Mouse (Mus musculus): Measurements from ENCODE around the gene Tle4. TPM values are rescaled to one million over a fixed set of nuclear protein-coding genes. Genes with fewer than 3 reads are reported as not detected.

The Tle4 gene
- polyA plus RNA-seq, 1 experiment: 10.4 TPM

DNA sequence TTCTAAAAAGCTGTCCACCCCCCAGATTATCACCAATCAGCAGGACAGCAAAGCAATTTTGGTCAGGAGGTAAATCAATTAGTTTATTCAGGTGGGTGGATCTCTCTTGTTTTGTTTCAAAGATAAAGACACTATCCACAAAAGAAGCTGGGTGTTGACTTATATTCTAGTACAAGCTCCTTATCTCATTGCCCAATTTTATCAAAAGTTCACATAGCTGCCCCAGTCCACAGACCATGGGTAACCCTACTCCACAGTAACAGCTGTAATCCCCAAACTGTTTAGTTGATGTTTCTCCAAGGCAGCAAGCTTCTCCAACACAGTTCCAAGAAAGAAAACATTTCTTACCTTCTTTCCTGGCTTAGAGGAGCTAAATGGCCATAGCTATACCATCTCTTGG, 21.5 kb downstream of the Tle4 start:
- H3K27me3 ChIP-seq (replicated peaks; ENCODE audit: control insufficient read depth, insufficient read depth, low read length): no peaks in the 10 kb centered on the region
- no peaks in the 10 kb centered on the region for H3K36me3 ChIP-seq (ENCODE audit: control insufficient read depth, insufficient read depth, low read length)
- DNase-seq: no peak
- H3K4me1 ChIP-seq (ENCODE audit: control insufficient read depth, insufficient read depth, low read length): peaks cover 13% of the 10 kb centered on the region; the same call in 1 of the 2 replicates
- no peak for TF ChIP-seq CTCF (conservative IDR thresholded peaks at IDR 0.05; ENCODE audit: insufficient read depth, insufficient read length, low read depth, low read length)
- TF ChIP-seq POLR2A (IDR thresholded peaks at IDR 0.05; ENCODE audit: low read depth, low read length): no peak
- no peak overlapping the region for H3K27ac ChIP-seq (ENCODE audit: insufficient read depth, low read depth, low read length)
- no peak overlapping the region for H3K4me3 ChIP-seq (ENCODE audit: insufficient read depth, low read depth, low read length)

DNA sequence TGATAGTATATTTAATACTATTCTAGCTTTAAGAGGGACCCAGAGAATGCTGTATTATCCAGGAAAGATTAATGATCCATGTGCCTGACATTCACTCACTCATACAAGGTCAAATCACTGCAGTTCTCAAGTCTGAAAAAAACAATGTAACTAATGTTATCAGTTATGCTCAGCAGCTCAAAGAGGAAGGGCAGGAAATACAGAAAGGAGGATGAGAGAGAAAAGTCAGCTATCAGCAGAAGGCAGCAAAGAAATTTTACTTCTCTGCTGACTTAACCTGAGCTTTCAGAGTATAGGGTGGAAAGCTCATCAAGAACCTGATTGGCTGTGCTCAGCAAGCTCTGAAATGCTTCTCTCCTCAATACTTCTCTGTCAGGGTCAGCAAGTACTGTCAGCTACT, 29.0 kb downstream of the Tle4 start:
- Histone ChIP-seq H3K27me3 (replicated peaks; ENCODE audit: control insufficient read depth, insufficient read depth, low read length) (no peaks in the 10 kb centered on the region), H3K4me1 (ENCODE audit: control insufficient read depth, insufficient read depth, low read length) (peaks cover 3% of the 10 kb centered on the region; the same call in 1 of the 2 replicates), H3K36me3 (ENCODE audit: control insufficient read depth, insufficient read depth, low read length) (no peaks in the 10 kb centered on the region), H3K4me3 (ENCODE audit: insufficient read depth, low read depth, low read length) (no peak overlapping the region), H3K27ac (ENCODE audit: insufficient read depth, low read depth, low read length) (no peak overlapping the region)
- TF ChIP-seq CTCF (conservative IDR thresholded peaks at IDR 0.05; ENCODE audit: insufficient read depth, insufficient read length, low read depth, low read length) (no peak), POLR2A (IDR thresholded peaks at IDR 0.05; ENCODE audit: low read depth, low read length) (no peak)
- DNase-seq: no peak

DNA sequence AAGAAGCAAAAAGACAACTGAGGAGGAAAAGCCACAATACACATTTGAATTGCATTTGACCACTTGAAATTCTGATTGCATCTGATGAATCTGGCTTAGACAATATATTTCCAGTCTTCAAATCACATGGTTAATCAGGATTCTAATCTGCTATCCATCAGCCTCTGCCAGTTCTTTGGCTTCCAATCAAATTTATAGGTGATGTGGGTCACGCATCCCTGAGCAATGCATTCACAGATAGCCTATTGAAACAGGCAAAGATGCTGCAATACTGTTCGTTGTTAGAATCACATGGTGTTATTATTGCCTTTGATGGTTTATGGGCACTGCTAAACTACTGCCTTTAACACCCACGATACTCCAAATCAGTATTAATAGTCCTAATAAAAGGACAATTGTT, 30.8 kb downstream of the Tle4 start:
- Histone ChIP-seq H3K27ac (ENCODE audit: insufficient read depth, low read depth, low read length) (no peak overlapping the region), H3K4me1 (ENCODE audit: control insufficient read depth, insufficient read depth, low read length) (no peaks in the 10 kb centered on the region; the same call in 1 of the 2 replicates), H3K27me3 (replicated peaks; ENCODE audit: control insufficient read depth, insufficient read depth, low read length) (no peaks in the 10 kb centered on the region), H3K4me3 (ENCODE audit: insufficient read depth, low read depth, low read length) (no peak overlapping the region), H3K36me3 (ENCODE audit: control insufficient read depth, insufficient read depth, low read length) (no peaks in the 10 kb centered on the region)
- no peak for TF ChIP-seq POLR2A (IDR thresholded peaks at IDR 0.05; ENCODE audit: low read depth, low read length)
- TF ChIP-seq CTCF (conservative IDR thresholded peaks at IDR 0.05; ENCODE audit: insufficient read depth, insufficient read length, low read depth, low read length): no peak
- WGBS: 70% methylated on average over 3 of the region's 3 CpGs
- no peak for DNase-seq

DNA sequence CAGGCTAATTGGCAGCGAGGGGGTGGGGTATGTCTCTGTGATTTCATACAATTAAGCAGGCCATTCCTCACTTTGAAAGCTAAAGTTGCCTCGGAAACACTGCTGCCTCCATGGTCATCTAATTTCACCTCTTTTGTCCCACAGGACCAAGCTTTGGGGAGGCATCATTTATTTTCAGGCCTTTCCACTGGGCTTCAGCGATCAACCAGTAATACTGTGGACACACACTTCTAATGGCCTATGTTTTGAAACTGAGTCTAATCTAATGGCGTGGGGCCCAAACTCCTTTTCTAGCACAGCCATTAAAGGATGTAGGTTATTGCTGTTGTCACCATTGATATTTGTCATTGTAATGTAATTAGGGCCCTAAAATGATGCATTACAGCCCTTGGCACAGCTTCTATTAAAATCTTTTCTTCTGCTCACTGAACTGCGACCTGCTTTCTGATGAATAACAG, 31.3 kb downstream of the Tle4 start:
- no peak for DNase-seq
- 72% methylated on average over 5 of the region's 5 CpGs for WGBS
- Histone ChIP-seq H3K27ac (ENCODE audit: insufficient read depth, low read depth, low read length) (no peak overlapping the region), H3K4me3 (ENCODE audit: insufficient read depth, low read depth, low read length) (no peak overlapping the region), H3K27me3 (replicated peaks; ENCODE audit: control insufficient read depth, insufficient read depth, low read length) (no peaks in the 10 kb centered on the region), H3K36me3 (ENCODE audit: control insufficient read depth, insufficient read depth, low read length) (no peaks in the 10 kb centered on the region), H3K4me1 (ENCODE audit: control insufficient read depth, insufficient read depth, low read length) (no peaks in the 10 kb centered on the region; the same call in 1 of the 2 replicates)
- no peak for TF ChIP-seq CTCF (conservative IDR thresholded peaks at IDR 0.05; ENCODE audit: insufficient read depth, insufficient read length, low read depth, low read length)
- no peak for TF ChIP-seq POLR2A (IDR thresholded peaks at IDR 0.05; ENCODE audit: low read depth, low read length)

DNA sequence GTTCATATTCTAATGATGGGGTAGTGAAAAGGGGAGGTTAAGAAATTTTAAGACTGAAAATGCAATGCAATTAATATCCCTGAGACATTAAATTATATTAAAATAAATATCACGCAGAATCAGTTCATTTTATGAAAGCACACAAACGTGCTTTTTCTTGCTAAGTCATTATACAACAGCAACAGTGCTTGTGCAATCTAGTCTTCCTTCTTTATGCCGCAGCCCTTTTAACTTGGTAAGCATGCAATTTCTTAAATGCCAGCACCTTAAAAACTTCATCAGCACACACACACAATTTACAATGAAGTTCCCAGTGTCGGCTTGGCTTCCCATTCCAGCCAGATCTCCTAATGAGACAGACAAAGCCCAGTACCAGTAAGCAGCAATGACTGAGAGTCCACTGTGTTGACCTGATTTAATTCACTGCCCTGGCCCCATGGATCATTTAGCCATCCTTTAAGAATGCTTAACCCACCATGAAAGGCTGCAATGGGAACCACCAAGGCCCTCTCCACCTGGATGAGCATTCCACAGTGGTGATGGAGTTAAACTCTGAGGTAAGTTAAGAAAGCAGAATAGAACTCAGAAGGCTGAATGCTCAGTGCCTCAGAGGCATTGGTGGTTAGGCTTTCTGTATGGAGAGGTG, 32.3 kb downstream of the Tle4 start:
- 86% methylated on average over 4 of the region's 4 CpGs for WGBS
- Histone ChIP-seq H3K36me3 (ENCODE audit: control insufficient read depth, insufficient read depth, low read length) (no peaks in the 10 kb centered on the region), H3K27ac (ENCODE audit: insufficient read depth, low read depth, low read length) (no peak overlapping the region), H3K4me1 (ENCODE audit: control insufficient read depth, insufficient read depth, low read length) (no peaks in the 10 kb centered on the region; the same call in 1 of the 2 replicates), H3K4me3 (ENCODE audit: insufficient read depth, low read depth, low read length) (no peak overlapping the region), H3K27me3 (replicated peaks; ENCODE audit: control insufficient read depth, insufficient read depth, low read length) (no peaks in the 10 kb centered on the region)
- DNase-seq: no peak
- TF ChIP-seq POLR2A (IDR thresholded peaks at IDR 0.05; ENCODE audit: low read depth, low read length): no peak
- TF ChIP-seq CTCF (conservative IDR thresholded peaks at IDR 0.05; ENCODE audit: insufficient read depth, insufficient read length, low read depth, low read length): no peak

DNA sequence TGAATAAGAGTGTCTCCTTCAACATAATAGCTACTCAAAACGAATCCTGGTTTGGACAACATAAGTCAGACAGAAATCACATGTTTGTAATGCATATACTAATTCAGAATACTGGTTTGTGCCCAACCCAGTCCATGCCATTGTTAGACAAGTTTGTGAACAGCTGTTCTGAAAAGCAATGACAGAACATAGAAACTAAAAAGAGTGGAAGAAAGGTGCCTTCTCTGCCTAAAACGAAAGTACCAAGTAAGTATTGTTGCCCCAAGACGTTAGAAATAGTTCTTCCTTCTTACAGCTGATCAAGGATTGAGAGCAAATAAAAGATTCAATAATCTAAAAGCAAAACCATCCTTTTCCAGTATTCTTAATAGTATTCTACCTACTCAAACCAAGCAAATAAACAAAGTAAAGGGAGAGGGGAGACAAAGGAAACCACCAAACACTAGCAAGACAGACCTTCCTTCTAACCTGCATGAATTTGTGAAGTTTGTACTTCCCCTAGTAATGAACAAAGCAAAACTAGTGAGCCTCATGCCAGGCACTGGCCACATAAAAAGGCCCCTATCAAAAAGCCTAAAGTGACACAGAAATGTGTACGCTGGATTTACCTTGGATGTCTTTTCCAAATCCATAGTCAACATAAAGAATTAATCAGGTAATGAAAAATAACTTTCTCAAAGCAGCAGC, 34.4 kb downstream of the Tle4 start:
- H3K4me1 ChIP-seq (ENCODE audit: control insufficient read depth, insufficient read depth, low read length): no peaks in the 10 kb centered on the region
- TF ChIP-seq CTCF (conservative IDR thresholded peaks at IDR 0.05; ENCODE audit: insufficient read depth, insufficient read length, low read depth, low read length): no peak
- no peak for TF ChIP-seq POLR2A (IDR thresholded peaks at IDR 0.05; ENCODE audit: low read depth, low read length)
- no peaks in the 10 kb centered on the region for H3K27me3 ChIP-seq (replicated peaks; ENCODE audit: control insufficient read depth, insufficient read depth, low read length)
- no peak for DNase-seq
- 84% methylated on average over 4 of the region's 4 CpGs for WGBS
- no peak overlapping the region for H3K4me3 ChIP-seq (ENCODE audit: insufficient read depth, low read depth, low read length)
- no peak overlapping the region for H3K27ac ChIP-seq (ENCODE audit: insufficient read depth, low read depth, low read length)
- H3K36me3 ChIP-seq (ENCODE audit: control insufficient read depth, insufficient read depth, low read length): no peaks in the 10 kb centered on the region

DNA sequence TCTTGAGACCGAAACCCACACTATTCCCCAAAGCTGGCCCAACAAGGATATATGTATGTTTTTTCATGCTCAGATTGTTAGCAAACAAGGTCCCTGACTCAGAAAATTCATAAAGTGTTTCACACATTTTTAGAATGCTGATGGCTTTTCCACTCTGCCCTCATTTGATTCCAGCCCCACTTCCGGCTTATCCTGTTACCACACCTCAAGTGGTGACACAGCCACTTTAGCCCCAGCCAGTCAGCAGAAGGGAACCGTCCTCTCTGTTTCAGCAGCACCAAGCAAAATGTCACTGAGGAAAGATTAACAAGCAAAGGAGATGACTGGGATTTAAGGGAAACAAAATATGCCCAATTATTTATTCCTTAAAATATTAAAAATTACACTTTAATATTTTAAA, 50.0 kb downstream of the Tle4 start:
- Histone ChIP-seq H3K27me3 (replicated peaks; ENCODE audit: control insufficient read depth, insufficient read depth, low read length) (no peaks in the 10 kb centered on the region), H3K36me3 (ENCODE audit: control insufficient read depth, insufficient read depth, low read length) (no peaks in the 10 kb centered on the region), H3K27ac (ENCODE audit: insufficient read depth, low read depth, low read length) (no peak overlapping the region), H3K4me3 (ENCODE audit: insufficient read depth, low read depth, low read length) (no peak overlapping the region), H3K4me1 (ENCODE audit: control insufficient read depth, insufficient read depth, low read length) (no peaks in the 10 kb centered on the region)
- TF ChIP-seq CTCF (conservative IDR thresholded peaks at IDR 0.05; ENCODE audit: insufficient read depth, insufficient read length, low read depth, low read length) (no peak), POLR2A (IDR thresholded peaks at IDR 0.05; ENCODE audit: low read depth, low read length) (no peak)
- 92% methylated on average over 3 of the region's 3 CpGs for WGBS
- DNase-seq: no peak

All from kidney, adult 2 months (tissue).